Mouse (Mus musculus) ES-Bruce4 (cell line): ENCODE measurements around the gene Gm17606. TPM values are rescaled to one million over a fixed set of nuclear protein-coding genes. Genes with fewer than 3 reads are reported as not detected.
A peak's percentile ranks its signal among the peaks of the same experiment; 100 is the strongest.

ENCODE experiments used
- H3K27ac ChIP-seq: 2 replicates; pipeline ENCODE4 v1.5.1; 2012; ENCODE audit warnings: low read length, inconsistent platforms; ENCODE audit not compliant: insufficient read depth
- H3K27me3 ChIP-seq: 2 replicates; pipeline ENCODE4 v1.6.1; 2012; ENCODE audit warnings: mild to moderate bottlenecking, low read length, inconsistent platforms; ENCODE audit not compliant: control insufficient read depth, poor library complexity, insufficient read depth, severe bottlenecking
- H3K36me3 ChIP-seq: 2 replicates; pipeline ENCODE4 v1.6.1; 2012; ENCODE audit warnings: inconsistent platforms, mild to moderate bottlenecking, low read length, moderate library complexity; ENCODE audit not compliant: control insufficient read depth, poor library complexity, insufficient read depth, severe bottlenecking
- H3K4me1 ChIP-seq: one replicate; pipeline ENCODE4 v1.8.1; 2011; ENCODE audit warnings: low read length; ENCODE audit not compliant: control insufficient read depth, insufficient read depth
- H3K4me3 ChIP-seq: 2 replicates; pipeline ENCODE4 v1.5.1; 2011; ENCODE audit warnings: low read depth, mild to moderate bottlenecking, low read length
- H3K9ac ChIP-seq: 2 replicates; pipeline ENCODE4 v1.6.1; 2012; ENCODE audit warnings: low read depth, mild to moderate bottlenecking, inconsistent platforms; ENCODE audit not compliant: poor library complexity, severe bottlenecking
- H3K9me3 ChIP-seq: replicated peaks from 2 replicates; pipeline ENCODE4 v1.6.1; 2012; ENCODE audit warnings: mild to moderate bottlenecking, low read length, inconsistent platforms; ENCODE audit not compliant: control insufficient read depth, poor library complexity, insufficient read depth, severe bottlenecking
- CTCF ChIP-seq: IDR thresholded peaks from one replicate; pipeline ENCODE4 v1.8.1; 2011; ENCODE audit warnings: low read depth, low read length
- EP300 ChIP-seq: IDR thresholded peaks from 2 replicates; pipeline ENCODE4 v1.6.1; 2011; ENCODE audit warnings: low read depth, low read length; ENCODE audit not compliant: insufficient read depth
- POLR2A ChIP-seq: IDR thresholded peaks from one replicate; pipeline ENCODE4 v1.8.1; 2011; ENCODE audit warnings: low read length; ENCODE audit not compliant: insufficient read depth
- polyA plus RNA-seq: library from polyadenylated mRNA; stranded (reverse); fragments of >200 nt; gene quantifications from 2 replicates; pipeline ENCODE4 v1.2.4, GENCODE M21; 2011; ENCODE audit warnings: low read depth; ENCODE audit not compliant: missing spikeins, insufficient read depth, insufficient read length

Gene Gm17606
- polyA plus RNA-seq, 1 experiment = not detected

DNA sequence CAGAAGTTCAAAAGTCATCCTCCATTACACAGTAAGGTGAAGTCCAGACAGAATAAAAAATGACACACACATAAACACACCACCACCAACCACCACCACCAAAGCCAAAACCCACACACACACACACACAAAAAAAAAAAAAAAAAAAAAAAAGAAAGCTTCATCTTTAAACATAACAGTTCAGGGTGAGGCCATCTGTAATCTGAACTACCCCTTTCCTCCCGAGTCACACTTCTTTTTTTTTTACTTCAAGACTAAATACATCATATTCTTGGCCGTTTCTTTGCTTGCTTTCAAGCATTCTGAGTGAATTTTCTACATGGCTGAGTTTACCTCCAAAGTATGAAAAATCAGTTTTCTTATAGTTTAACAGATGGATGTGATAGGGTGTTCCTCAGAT, 39.2 kb upstream of the Gm17606 start:
- no peak overlapping the region for H3K9ac ChIP-seq
- no peaks in the 10 kb centered on the region for H3K9me3 ChIP-seq
- H3K36me3 ChIP-seq = no peaks in the 10 kb centered on the region
- no peak overlapping the region for H3K27ac ChIP-seq
- no peak overlapping the region for H3K4me3 ChIP-seq
- H3K27me3 ChIP-seq = no peaks in the 10 kb centered on the region
- TF ChIP-seq POLR2A = no peak
- TF ChIP-seq CTCF = no peak
- no peak for TF ChIP-seq EP300
- H3K4me1 ChIP-seq = peaks cover 3% of the 10 kb centered on the region

DNA sequence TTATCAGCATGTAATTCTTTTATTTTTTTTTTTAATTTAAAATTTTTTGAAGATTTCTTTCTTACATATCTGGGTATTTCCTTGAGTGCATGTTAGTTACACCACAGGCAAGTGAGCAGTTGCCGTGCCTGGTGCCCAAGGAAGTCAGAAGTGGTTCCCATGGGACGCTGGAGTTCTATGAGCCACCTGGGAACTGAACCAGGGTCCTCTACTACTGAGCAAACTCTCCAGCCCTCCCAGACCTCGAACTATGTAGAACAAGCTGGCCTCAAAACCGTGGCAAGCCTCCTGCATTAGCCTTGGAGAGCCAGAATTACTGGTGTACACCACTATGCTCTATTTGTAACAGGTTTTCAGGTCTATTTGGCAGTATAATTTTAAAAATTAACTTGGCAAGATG, 38.1 kb upstream of the Gm17606 start:
- peak overlapping the region; percentile 79 for H3K9ac ChIP-seq
- H3K27ac ChIP-seq = peak overlapping the region; percentile 63; the same call in 1 of the 2 replicates
- H3K4me3 ChIP-seq = peak overlapping the region; percentile 88
- H3K36me3 ChIP-seq = no peaks in the 10 kb centered on the region
- peaks cover 3% of the 10 kb centered on the region for H3K4me1 ChIP-seq
- TF ChIP-seq EP300 (no peak), CTCF (no peak), POLR2A (no peak)
- no peaks in the 10 kb centered on the region for H3K9me3 ChIP-seq
- H3K27me3 ChIP-seq = no peaks in the 10 kb centered on the region

DNA sequence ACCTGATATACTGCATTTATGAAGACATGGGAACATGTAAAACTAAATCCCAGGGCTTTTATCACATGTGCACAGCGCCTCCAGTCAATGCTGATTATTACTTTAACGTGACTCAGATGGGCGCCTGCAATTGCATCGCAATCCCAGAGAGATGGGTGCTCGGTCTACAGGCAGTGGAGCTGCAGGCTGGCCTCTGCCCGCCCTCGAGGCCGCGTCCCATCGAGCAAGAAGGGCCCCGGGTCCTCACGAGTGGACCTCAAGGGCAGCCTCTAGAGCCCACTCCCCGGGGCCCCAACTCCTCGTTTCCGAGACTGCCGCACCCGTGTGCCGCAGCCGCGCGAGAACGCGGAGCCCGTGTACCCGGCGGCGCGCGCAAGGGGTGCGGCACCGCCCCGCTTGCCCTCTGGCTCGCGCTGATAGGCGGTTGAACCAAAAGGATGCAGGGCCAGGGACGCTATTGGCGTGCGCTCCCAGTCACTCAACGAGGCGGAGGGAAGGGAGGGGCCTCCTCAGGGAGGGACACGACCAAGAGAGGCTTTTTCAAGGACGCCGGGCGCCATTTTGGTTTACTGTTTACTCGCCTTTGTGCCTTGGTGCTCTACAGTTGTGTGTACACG, 37.6 kb upstream of the Gm17606 start:
- peak overlapping the region; percentile 65 for H3K27ac ChIP-seq
- peak overlapping the region; percentile 88 for H3K4me3 ChIP-seq
- H3K4me1 ChIP-seq = peaks cover 3% of the 10 kb centered on the region
- H3K27me3 ChIP-seq = no peaks in the 10 kb centered on the region
- TF ChIP-seq POLR2A (peak; percentile 20), CTCF (no peak), EP300 (peak; percentile 10; the same call in 1 of the 2 replicates)
- no peaks in the 10 kb centered on the region for H3K36me3 ChIP-seq
- no peaks in the 10 kb centered on the region for H3K9me3 ChIP-seq
- peak overlapping the region; percentile 79 for H3K9ac ChIP-seq

DNA sequence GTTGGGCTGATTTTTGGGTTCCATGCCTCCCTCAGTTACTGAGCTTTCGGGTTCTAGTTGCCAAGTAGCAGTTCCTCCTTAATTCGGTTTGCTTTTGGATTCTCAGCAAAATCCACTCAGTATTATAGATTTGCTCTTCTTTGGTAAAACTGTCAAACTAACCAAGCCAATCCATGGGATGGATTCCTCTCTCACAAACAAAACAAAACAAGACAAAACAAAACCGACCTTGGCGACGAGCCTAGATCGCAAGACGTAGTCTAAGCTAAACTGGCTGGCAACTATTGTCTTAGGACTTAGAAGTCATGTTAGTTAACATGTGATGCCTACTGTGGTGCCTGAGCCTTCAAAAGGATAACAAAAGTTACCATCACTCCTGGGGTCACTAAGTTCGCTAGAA, 37.1 kb upstream of the Gm17606 start:
- Histone ChIP-seq H3K9me3 (no peaks in the 10 kb centered on the region), H3K27me3 (no peaks in the 10 kb centered on the region), H3K36me3 (no peaks in the 10 kb centered on the region), H3K9ac (peak overlapping the region; percentile 79), H3K4me3 (peak overlapping the region; percentile 59), H3K4me1 (peaks cover 3% of the 10 kb centered on the region), H3K27ac (peak overlapping the region; percentile 65)
- TF ChIP-seq EP300 (no peak), POLR2A (no peak), CTCF (no peak)

DNA sequence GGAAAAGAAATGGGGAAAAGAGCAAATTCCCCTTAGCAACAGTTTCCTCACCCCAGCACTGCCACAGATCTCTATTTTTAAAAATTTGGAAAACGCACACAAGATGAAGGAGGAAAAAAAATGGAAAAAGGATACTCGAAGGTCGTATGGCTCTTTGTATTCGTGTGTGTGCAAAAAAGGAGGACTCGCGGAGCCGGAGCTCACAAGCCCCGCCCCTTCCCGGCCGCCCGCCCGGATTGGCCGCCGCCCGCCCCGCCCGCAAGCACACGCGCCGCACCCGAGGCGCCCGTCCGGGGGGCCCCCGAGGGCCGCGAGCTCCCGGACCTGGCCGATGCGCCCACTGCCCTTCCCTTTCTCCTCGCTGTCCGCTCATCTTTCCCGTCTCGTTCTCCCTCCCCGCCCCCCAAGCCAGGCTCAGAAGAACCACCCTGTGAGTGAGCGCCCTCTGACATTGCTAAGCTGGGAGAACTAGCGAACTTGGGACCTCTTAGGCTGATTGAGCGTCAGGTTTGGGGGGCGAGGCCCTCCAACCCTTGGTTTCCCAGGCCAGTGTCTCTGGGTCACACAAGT, 34.9 kb upstream of the Gm17606 start, which contains the start of gene 4931414P19Rik:
4931414P19Rik (minus strand) TSS at position 242 of the 570 bp plus-strand sequence.
- Histone ChIP-seq H3K4me1 (peaks cover 3% of the 10 kb centered on the region), H3K27ac (peak within 1 kb of the TSS; percentile 51), H3K36me3 (no peaks in the 10 kb centered on the region), H3K4me3 (peak within 1 kb of the TSS; percentile 97), H3K27me3 (no peaks in the 10 kb centered on the region), H3K9me3 (no peaks in the 10 kb centered on the region), H3K9ac (peak within 1 kb of the TSS; percentile 85)
- TF ChIP-seq CTCF (no peak), POLR2A (no peak), EP300 (no peak)

DNA sequence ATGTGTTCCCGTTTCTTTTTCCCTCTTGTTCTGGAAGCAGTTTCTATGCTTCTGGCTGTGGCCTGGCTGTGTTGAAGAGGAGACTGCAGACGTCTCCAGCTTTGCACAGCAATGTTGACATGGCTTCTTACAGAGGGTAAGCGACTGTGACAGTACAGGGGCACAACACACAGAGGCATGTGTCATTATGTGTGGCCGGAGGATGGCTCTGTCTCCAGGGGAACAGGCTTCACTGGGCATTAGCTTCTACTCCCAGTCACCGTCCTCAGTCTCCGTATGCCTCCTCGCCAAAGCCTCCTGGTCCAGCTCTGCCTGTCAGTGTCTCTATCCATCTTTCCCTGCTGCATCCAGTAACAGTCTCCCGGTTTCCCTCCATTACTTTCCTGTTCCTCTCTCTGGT, 33.5 kb upstream of the Gm17606 start:
- no peak overlapping the region for H3K4me3 ChIP-seq

More for the DNA sequence above, 33.5 kb upstream of the Gm17606 start:
- Histone ChIP-seq H3K9ac (no peak overlapping the region), H3K27ac (no peak overlapping the region), H3K27me3 (no peaks in the 10 kb centered on the region), H3K9me3 (no peaks in the 10 kb centered on the region), H3K4me1 (peaks cover 3% of the 10 kb centered on the region), H3K36me3 (peaks cover 6% of the 10 kb centered on the region)
- no peak for TF ChIP-seq CTCF
- no peak for TF ChIP-seq EP300
- no peak for TF ChIP-seq POLR2A
